In the genomic region with DNA sequence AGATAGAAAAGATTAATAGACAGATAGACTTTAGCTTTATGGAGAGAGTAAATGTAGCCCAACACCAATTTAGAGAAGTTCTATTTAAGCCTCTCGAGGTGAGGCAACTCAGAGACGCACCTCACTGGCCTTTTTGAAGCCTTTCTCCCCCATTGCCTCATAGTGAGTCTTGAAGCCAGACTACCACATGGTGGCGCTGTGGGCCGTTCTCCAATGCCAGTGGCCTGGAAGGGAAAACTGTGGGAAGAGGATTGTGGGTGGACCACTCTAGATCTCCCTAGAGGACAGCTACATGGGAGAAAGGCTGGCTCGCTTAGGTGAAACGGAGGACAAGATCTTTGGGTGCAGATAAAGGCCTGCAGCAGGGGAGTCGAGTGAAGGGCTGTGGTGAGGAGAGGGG, we compare ENCODE assay signal across 8 mouse cellular contexts.
A peak's percentile ranks its signal among the peaks of the same experiment; 100 is the strongest.
DNase-seq lines count a peak whose midpoint lies in the region; ATAC-seq lines count a peak whose summit lies in the region.

No protein-coding gene starts in this region.

- WGBS in liver, embryonic 12.5 days (ENCODE audit: insufficient replicate concordance), result 29% methylated on average over 7 of the region's 7 CpGs
- 33% methylated on average over 7 of the region's 7 CpGs for WGBS in hindbrain, embryonic 13.5 days
- WGBS in liver, embryonic 11.5 days, result 26% methylated on average over 7 of the region's 7 CpGs

- no peaks in the 10 kb centered on the region for H3K36me3 ChIP-seq in liver, embryonic 12.5 days
- no peaks in the 10 kb centered on the region for H3K36me3 ChIP-seq in hindbrain, embryonic 13.5 days
- H3K36me3 ChIP-seq in liver, embryonic 11.5 days (ENCODE audit: control insufficient read depth, insufficient read depth, low read length), result no peaks in the 10 kb centered on the region

- H3K27ac ChIP-seq in liver, embryonic 12.5 days, result no peak overlapping the region
- H3K27ac ChIP-seq in hindbrain, embryonic 13.5 days, result peak overlapping the region; percentile 44; the same call in 1 of the 2 replicates
- H3K27ac ChIP-seq in liver, embryonic 11.5 days (ENCODE audit: low read depth, low read length), result no peak overlapping the region

- no peak; the same call in 1 of the 2 replicates for ATAC-seq in liver, embryonic 12.5 days
- ATAC-seq in hindbrain, embryonic 13.5 days (ENCODE audit: low FRiP score), result no peak
- ATAC-seq in liver, embryonic 11.5 days (replicated peaks; ENCODE audit: low FRiP score), result no peak
- no peak for ATAC-seq in erythroblast, adult 5-6 weeks (replicated peaks; ENCODE audit: low FRiP score, poor library complexity, severe bottlenecking)

- no peak overlapping the region for H3K4me2 ChIP-seq in liver, embryonic 12.5 days
- H3K4me2 ChIP-seq in hindbrain, embryonic 13.5 days, result no peak overlapping the region
- H3K4me2 ChIP-seq in liver, embryonic 11.5 days, result no peak overlapping the region

- H3K4me3 ChIP-seq in liver, embryonic 12.5 days, result no peak overlapping the region
- H3K4me3 ChIP-seq in hindbrain, embryonic 13.5 days, result no peak overlapping the region
- H3K4me3 ChIP-seq in liver, embryonic 11.5 days (ENCODE audit: low read depth, low read length), result no peak overlapping the region

- DNase-seq in liver, result peak; percentile 63
- DNase-seq in adrenal gland, adult 8-10 months, result peak; percentile 52
- DNase-seq in embryo, embryonic 9.5 days (ENCODE audit: extremely low spot score), result peak; percentile 76
- DNase-seq in liver, embryonic 11.5 days (ENCODE audit: low spot score), result peak; percentile 60
- DNase-seq in right cerebral cortex, adult 18-20 months, result peak; percentile 68

- no peaks in the 10 kb centered on the region for H3K9me3 ChIP-seq in liver, embryonic 12.5 days (replicated peaks)
- no peaks in the 10 kb centered on the region for H3K9me3 ChIP-seq in hindbrain, embryonic 13.5 days
- no peaks in the 10 kb centered on the region for H3K9me3 ChIP-seq in liver, embryonic 11.5 days (ENCODE audit: control insufficient read depth, low read length)

- no peak overlapping the region for H3K9ac ChIP-seq in liver, embryonic 12.5 days
- H3K9ac ChIP-seq in hindbrain, embryonic 13.5 days, result no peak overlapping the region
- H3K9ac ChIP-seq in liver, embryonic 11.5 days (ENCODE audit: low read depth, low read length), result no peak overlapping the region

- no peaks in the 10 kb centered on the region for H3K27me3 ChIP-seq in liver, embryonic 12.5 days (replicated peaks)
- peaks cover 4% of the 10 kb centered on the region; the same call in 1 of the 2 replicates for H3K27me3 ChIP-seq in hindbrain, embryonic 13.5 days
- no peaks in the 10 kb centered on the region for H3K27me3 ChIP-seq in liver, embryonic 11.5 days (replicated peaks; ENCODE audit: control insufficient read depth, insufficient read depth, low read length)

- 0 out of 2 replicates have a peak, but pooled peaks cover 2% of the 10 kb centered on the region for H3K4me1 ChIP-seq in liver, embryonic 12.5 days
- peaks cover 59% of the 10 kb centered on the region for H3K4me1 ChIP-seq in hindbrain, embryonic 13.5 days (replicated peaks)
- no peaks in the 10 kb centered on the region for H3K4me1 ChIP-seq in liver, embryonic 11.5 days (replicated peaks; ENCODE audit: control insufficient read depth, insufficient read depth, low read length)
